Mouse (Mus musculus) heart, postnatal 0 days (tissue): ENCODE measurements around the gene Smtn. TPM values are rescaled to one million over a fixed set of nuclear protein-coding genes. Genes with fewer than 3 reads are reported as not detected.

Experiments used
- ATAC-seq: fragments of 200-750 bp; cut with Nextera tagmentation; 2 replicates; pipeline ENCODE4 v1.8.0; 2017; ENCODE audit warnings: low read depth, moderate number of reproducible peaks, moderate library complexity; ENCODE audit not compliant: insufficient read depth
- DNase-seq: peaks from one replicate; pipeline ENCODE4 v3.0.0-alpha.2; 2016; ENCODE audit warnings: low spot score
- H3K27ac ChIP-seq: fragments of 300-500 bp; sonication (generic); 2 replicates; pipeline ENCODE4 v1.5.1; 2014; ENCODE audit warnings: low read depth, mild to moderate bottlenecking
- H3K27me3 ChIP-seq: fragments of 300-500 bp; sonication (generic); 2 replicates; pipeline ENCODE4 v1.6.1; 2014; ENCODE audit warnings: low read length, mixed read lengths; ENCODE audit not compliant: control insufficient read depth, insufficient read depth
- H3K36me3 ChIP-seq: fragments of 300-500 bp; sonication (generic); replicated peaks from 2 replicates; pipeline ENCODE4 v1.6.1; 2014; ENCODE audit warnings: low read length, mixed read lengths; ENCODE audit not compliant: control insufficient read depth, insufficient read depth
- H3K4me1 ChIP-seq: fragments of 300-500 bp; sonication (generic); 2 replicates; pipeline ENCODE4 v1.6.1; 2014; ENCODE audit warnings: antibody characterized with exemption; ENCODE audit not compliant: control insufficient read depth, insufficient read depth
- H3K4me2 ChIP-seq: fragments of 300-500 bp; sonication (generic); 2 replicates; pipeline ENCODE4 v1.6.1; 2014; ENCODE audit warnings: low read depth, mild to moderate bottlenecking, low read length, moderate library complexity
- H3K4me3 ChIP-seq: fragments of 300-500 bp; sonication (generic); 2 replicates; pipeline ENCODE4 v1.5.1; 2014; ENCODE audit warnings: low read depth, low read length
- H3K9ac ChIP-seq: fragments of 300-500 bp; sonication (generic); replicated peaks from 2 replicates; pipeline ENCODE4 v1.6.1; 2014; ENCODE audit warnings: low read depth, low read length, mixed read lengths
- H3K9me3 ChIP-seq: fragments of 300-500 bp; sonication (generic); replicated peaks from 2 replicates; pipeline ENCODE4 v1.6.1; 2016; ENCODE audit warnings: low read length; ENCODE audit not compliant: control insufficient read depth
- CTCF ChIP-seq: IDR thresholded peaks from 2 replicates; pipeline ENCODE4 v1.5.1; 2016; ENCODE audit warnings: antibody characterized with exemption, control low read depth, low read depth
- EP300 ChIP-seq: IDR thresholded peaks from 2 replicates; pipeline ENCODE4 v1.6.1; 2016; ENCODE audit warnings: antibody characterized with exemption, low read depth
- WGBS: fragments of 180-500 bp; shearing (Covaris S2); extraction: QIAGEN DNeasy Blood & Tissue Kit; methylation state at CpG from one replicate; pipeline ENCODE4 v1.1.7; 2014; 5-methylcytosine and 5-hydroxymethylcytosine counted together
- polyA plus RNA-seq: library from polyadenylated mRNA; unstranded; fragments of >200 nt; fragmentation: Nextera tagmentation; extraction: Ambion mirVana; gene quantifications from 2 replicates; pipeline ENCODE4 v1.2.1, GENCODE M21; 2015
- total RNA-seq: library from RNA; depleted of rRNA; stranded (reverse); fragments of >200 nt; gene quantifications from 2 replicates; pipeline ENCODE4 v1.2.3, GENCODE M21; 2014; ENCODE audit warnings: low replicate concordance

Smtn gene
- total and polyA plus RNA-seq, 2 experiments from 2014 or later, result 94.2 to 104 TPM

DNA sequence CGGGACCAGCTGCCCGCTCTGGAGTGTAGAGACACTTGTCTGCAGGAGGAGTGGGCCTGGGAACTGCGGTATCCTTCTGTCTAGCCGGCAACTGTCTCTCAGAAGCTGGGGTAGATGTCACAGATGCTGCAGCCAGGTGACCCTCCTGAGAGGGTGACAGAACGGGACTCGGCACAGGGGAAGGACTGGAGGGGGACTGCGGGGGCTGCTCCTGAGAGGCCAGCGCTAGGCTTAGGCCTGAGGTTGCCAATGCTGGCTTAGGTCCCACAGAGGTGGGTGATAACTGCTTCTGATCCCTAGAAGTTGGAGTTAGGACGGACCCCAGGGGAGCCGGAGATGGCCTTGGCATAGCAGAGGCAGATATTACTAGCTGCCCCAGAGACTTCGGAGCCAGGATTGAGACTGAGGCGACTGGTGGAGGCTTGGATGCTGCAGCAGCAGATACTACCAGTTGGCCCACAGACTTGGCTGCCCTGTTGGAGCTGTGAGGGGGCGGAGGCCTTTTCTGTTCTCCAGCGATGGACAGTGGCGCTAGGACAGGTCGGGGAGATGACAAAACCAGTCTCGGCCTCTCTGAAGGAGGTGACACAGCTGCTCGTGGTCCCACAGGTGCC is 37.8 kb downstream of the Smtn start:
- ATAC-seq, result no peak
- H3K9ac ChIP-seq, result no peak overlapping the region
- no peak overlapping the region for H3K4me3 ChIP-seq
- no peaks in the 10 kb centered on the region for H3K27me3 ChIP-seq
- H3K36me3 ChIP-seq, result peaks cover 19% of the 10 kb centered on the region
- TF ChIP-seq CTCF, result no peak
- TF ChIP-seq EP300, result no peak
- no peak overlapping the region for H3K27ac ChIP-seq
- no peak overlapping the region for H3K4me2 ChIP-seq
- DNase-seq, result no peak
- H3K4me1 ChIP-seq, result 0 out of 2 replicates have a peak, but pooled peaks cover 14% of the 10 kb centered on the region
- WGBS, result 77% methylated on average over 17 of the region's 18 CpGs
- no peaks in the 10 kb centered on the region for H3K9me3 ChIP-seq

DNA sequence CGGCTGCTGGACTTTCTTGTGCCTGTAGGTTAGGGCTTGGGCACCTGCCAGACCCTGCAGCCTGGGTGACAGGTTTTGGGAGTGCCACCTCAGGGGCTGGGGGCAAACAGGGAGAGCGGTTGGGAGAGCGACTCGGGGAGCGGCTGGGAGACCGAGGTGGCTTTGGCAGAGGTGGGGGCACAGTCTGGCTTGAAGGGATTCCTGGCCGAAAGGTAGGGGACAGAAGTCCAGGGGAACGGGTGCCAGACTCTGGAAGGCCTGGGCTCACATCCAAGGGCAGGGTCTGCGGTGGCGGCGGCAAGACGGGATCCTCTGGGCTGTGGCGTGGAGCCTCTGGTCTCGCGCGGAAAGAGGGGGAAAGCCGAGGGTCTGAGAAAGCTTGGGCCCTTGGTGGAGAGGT is 38.4 kb downstream of the Smtn start:
- Histone ChIP-seq H3K36me3 (peaks cover 20% of the 10 kb centered on the region), H3K27ac (no peak overlapping the region), H3K4me1 (0 out of 2 replicates have a peak, but pooled peaks cover 14% of the 10 kb centered on the region), H3K27me3 (no peaks in the 10 kb centered on the region), H3K9ac (no peak overlapping the region), H3K4me3 (no peak overlapping the region), H3K4me2 (no peak overlapping the region), H3K9me3 (no peaks in the 10 kb centered on the region)
- no peak for DNase-seq
- no peak for ATAC-seq
- no peak for TF ChIP-seq EP300
- no peak for TF ChIP-seq CTCF
- 65% methylated on average over 17 of the region's 17 CpGs for WGBS

DNA sequence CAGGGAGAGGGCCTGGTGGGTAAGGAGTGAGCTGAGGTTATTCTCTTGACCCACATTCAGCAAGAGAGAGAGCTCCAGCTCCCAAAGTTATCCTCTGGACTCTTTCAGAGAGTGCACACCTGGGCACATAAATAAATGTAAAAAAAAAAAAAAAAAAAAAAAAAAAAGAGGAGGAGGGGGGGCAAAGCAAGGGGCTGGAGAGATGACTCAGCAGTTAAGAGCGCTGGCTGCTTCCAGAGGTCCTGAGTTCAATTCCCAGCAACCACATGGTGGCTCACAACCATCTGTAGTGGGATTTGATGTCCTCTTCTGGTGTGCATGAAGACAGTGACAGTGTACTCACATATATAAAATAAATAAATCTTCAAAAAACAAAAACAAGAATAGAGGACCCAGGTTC is 43.1 kb downstream of the Smtn start:
- Histone ChIP-seq H3K27ac (no peak overlapping the region), H3K4me2 (no peak overlapping the region), H3K27me3 (no peaks in the 10 kb centered on the region), H3K4me3 (no peak overlapping the region), H3K4me1 (no peaks in the 10 kb centered on the region), H3K9me3 (no peaks in the 10 kb centered on the region), H3K36me3 (peaks cover 20% of the 10 kb centered on the region), H3K9ac (no peak overlapping the region)
- no peak for DNase-seq
- ATAC-seq, result no peak
- TF ChIP-seq CTCF (no peak), EP300 (no peak)
- WGBS, result 100% methylated on average over 1 of the region's 1 CpGs

DNA sequence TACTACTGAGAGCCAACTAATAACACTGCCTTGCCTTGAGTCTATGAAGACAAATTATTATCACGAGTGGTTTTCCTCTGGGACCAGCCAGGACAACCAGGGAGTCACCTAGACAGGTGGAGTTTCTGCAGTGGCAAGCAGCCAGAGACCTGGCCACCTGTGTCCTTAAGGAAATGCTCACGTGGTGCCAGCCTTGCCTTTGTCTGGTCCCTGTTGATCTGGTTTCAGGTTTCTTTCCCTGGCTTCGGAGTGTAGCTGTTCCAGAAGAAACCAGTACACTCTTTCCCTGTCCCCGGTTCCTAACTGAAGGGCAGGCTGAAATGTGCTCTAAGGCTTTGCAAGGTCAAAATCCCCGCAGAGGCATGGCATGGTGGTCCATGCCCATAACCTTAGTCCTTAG is 43.7 kb downstream of the Smtn start:
- ATAC-seq, result no peak
- 65% methylated on average over 5 of the region's 5 CpGs for WGBS
- H3K27ac ChIP-seq, result no peak overlapping the region

DNA sequence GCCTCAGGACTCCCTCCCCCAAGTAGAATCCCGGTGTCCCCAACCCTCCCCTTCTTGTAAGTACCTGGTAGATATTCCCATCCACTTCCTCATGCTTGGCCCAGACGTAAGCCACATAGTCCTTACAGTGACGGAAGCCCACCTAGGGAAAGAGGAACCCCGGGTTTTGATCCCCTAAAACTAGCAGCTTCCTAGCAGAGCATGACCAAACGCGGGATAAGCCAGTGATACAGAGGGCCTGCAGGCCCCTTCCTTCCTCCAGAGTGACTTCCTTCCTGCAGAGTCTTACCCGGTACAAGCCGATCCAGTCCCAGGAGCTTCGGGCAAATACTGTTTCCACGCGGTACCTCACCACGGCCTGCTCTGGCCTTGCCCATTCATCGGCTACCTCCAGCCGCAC is 44.9 kb downstream of the Smtn start:
- 68% methylated on average over 14 of the region's 14 CpGs for WGBS
- no peak for ATAC-seq
- H3K27ac ChIP-seq, result no peak overlapping the region

More for the DNA sequence above, 43.7 kb downstream of the Smtn start:
- no peak overlapping the region for H3K4me3 ChIP-seq
- H3K36me3 ChIP-seq, result peaks cover 20% of the 10 kb centered on the region
- TF ChIP-seq EP300, result no peak
- no peak for TF ChIP-seq CTCF
- no peaks in the 10 kb centered on the region for H3K9me3 ChIP-seq
- no peaks in the 10 kb centered on the region for H3K27me3 ChIP-seq
- DNase-seq, result no peak
- no peak overlapping the region for H3K4me2 ChIP-seq
- no peak overlapping the region for H3K9ac ChIP-seq
- H3K4me1 ChIP-seq, result no peaks in the 10 kb centered on the region

DNA sequence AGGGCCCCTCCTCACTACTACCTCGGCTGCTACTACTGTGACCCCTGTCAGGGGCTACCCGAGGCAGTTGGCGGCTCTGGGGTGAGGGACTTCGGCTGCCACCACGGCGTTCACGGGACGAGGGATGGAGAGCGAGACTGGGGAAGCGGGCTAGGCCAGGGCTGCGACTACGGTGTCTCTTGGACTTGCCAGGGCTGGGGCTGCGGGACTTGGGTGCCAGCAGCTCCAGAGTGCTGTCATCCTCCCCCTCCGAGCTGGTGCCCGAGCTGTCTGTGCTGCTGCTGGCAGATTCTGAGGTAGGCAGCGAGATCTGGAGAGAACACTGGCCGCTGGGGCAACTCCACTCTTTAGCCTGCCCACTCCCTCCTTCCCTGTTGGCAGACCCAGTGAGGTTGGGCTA is 45.6 kb downstream of the Smtn start:
- Histone ChIP-seq H3K9ac (no peak overlapping the region), H3K27ac (no peak overlapping the region), H3K4me2 (no peak overlapping the region), H3K9me3 (no peaks in the 10 kb centered on the region), H3K4me1 (no peaks in the 10 kb centered on the region), H3K27me3 (no peaks in the 10 kb centered on the region), H3K4me3 (no peak overlapping the region), H3K36me3 (peaks cover 15% of the 10 kb centered on the region)
- DNase-seq, result no peak
- no peak for TF ChIP-seq CTCF
- no peak for TF ChIP-seq EP300
- no peak for ATAC-seq
- WGBS, result 76% methylated on average over 17 of the region's 17 CpGs

More for the DNA sequence above, 44.9 kb downstream of the Smtn start:
- H3K36me3 ChIP-seq, result peaks cover 15% of the 10 kb centered on the region
- no peak overlapping the region for H3K4me3 ChIP-seq
- H3K9ac ChIP-seq, result no peak overlapping the region
- no peaks in the 10 kb centered on the region for H3K4me1 ChIP-seq
- DNase-seq, result no peak
- no peak for TF ChIP-seq CTCF
- TF ChIP-seq EP300, result no peak
- H3K9me3 ChIP-seq, result no peaks in the 10 kb centered on the region
- H3K27me3 ChIP-seq, result no peaks in the 10 kb centered on the region
- no peak overlapping the region for H3K4me2 ChIP-seq
